Mouse (Mus musculus) embryo, embryonic 9.5 days (tissue): ENCODE measurements around the gene Bloc1s5.
"Not testable (repeated sequence)": the region's sequence is repeated elsewhere in the genome, so short reads cannot be mapped to it uniquely, and the experiment has no call there.

Experiments
- DNase-seq: peaks from one replicate; pipeline ENCODE4 v3.0.0-alpha.2; 2017; ENCODE audit errors: extremely low spot score

Gene Bloc1s5

DNA sequence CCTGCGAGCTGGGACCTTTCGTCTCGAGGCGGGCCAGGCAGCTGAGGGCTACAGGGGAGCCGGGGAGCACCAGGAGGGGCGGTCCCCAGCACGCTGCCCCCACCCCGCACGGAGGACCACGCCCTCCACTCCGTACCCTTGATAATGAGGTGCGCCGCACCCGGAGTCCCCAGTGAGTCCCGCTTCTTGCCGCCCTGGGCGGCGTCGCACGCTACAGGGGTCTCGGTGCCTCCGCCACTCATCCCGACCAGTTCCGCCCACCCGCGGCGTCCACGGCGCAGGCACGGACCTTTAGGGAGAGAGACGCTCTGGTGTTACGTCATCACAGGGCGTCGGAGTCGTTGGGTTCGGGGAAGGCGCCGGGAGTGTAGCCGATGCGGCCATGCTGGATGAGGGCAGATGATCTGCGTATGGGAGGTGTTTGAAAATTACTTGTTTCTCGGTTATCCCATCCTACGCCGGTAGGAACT is at the start of gene Bloc1s5:
Gene Bloc1s5 (minus strand): TSS at position 310 of the 470 bp plus-strand sequence.
- DNase-seq = peak; percentile 95

GRCm38 (mm10) chr13:38672336-38672735 is 37.4 kb upstream of the Bloc1s5 start:
- no peak for DNase-seq

DNA sequence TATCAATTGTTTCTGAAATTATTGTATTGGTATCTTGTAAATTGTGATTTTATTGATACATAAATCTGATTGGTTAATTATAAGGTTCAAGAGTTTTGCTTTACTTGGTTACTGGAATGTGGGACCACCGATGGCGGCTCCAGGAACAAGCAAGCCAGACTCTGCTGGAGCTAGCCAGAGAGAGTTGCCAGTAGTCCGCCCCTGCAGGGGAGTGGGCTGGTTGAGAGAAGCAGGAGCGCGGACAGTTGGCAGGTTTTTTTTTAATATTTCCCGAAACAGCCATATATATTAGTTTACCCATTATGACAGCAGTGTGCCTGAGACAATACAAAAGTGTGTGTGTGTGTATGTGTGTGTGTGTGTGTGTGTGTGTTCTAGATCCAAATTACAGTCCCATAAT is 36.5 kb upstream of the Bloc1s5 start:
- not testable (repeated sequence) for DNase-seq

GRCm38 (mm10) chr13:38670051-38670450 is 35.1 kb upstream of the Bloc1s5 start:
- DNase-seq = no peak

DNA sequence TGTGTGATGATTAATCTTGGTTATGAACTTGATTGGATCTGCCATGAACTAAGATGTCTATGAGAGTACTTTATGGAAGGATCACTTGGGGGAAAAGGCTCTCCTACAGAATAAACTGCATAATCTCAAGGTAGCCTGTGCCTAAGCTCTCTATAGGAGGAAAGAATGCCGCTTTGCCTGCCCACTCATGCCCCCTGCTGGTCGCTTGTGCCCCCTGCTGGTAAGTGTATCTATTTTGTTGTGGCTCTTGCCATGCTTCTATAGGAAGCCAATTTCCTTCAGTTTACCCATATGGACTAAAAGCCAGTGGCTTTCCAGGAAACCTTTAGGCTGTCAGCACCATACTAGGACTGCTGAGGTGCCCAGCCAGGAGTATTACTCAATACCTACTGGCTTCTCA is 33.6 kb upstream of the Bloc1s5 start:
- DNase-seq = peak; percentile 17

GRCm38 (mm10) chr13:38664753-38665152 is 29.8 kb upstream of the Bloc1s5 start:
- no peak for DNase-seq

GRCm38 (mm10) chr13:38659524-38660136 is 24.7 kb upstream of the Bloc1s5 start:
- no peak for DNase-seq

GRCm38 (mm10) chr13:38658528-38659280 is 23.8 kb upstream of the Bloc1s5 start, which contains the start of gene Eef1e1:
Gene Eef1e1, minus strand, starts transcription at chr13:38659058.
- DNase-seq = peak; percentile 95

DNA sequence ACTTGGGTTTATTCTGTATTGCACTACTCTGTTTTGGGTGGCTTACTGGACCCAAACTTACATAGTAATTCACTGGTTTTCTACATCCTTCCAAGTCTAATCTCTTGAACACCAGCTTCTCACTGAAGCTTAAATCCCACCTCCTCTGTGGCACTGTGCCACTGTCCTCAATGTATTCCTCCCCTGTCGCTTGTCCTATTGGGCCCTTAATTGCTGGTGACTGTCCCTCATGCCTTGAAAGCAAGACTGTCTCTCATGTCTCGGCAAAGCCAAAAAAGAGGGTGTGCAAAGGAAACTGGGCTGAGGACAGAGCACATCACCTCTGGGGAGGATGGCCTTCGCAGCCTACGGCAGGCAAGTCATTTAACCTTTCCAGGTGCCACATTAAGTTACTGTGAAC is 23.0 kb upstream of the Bloc1s5 start:
- no peak for DNase-seq

DNA sequence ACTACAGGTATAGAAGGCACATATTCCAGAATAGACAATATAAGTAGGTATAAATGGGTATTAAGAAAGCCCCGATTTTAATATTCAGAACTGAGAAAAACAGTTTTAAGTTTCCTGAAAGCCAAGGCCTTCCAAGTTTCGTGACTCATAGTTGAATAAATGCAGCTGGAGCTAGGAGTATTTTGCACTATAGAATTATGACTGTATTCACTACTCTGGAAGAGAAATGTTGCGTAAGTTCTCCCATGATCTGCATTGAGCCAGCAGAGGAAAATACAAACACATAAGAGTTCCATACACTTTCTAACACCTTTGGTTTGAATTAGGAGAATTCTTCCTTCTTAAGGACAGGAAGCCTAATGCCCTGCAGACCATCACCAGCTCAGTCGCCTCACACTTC is 15.4 kb upstream of the Bloc1s5 start:
- no peak for DNase-seq

- no peak for DNase-seq
Observed at GRCm38 (mm10) chr13:38649069-38649468, 14.2 kb upstream of the Bloc1s5 start.

GRCm38 (mm10) chr13:38641414-38641813 is 6.5 kb upstream of the Bloc1s5 start:
- no peak for DNase-seq

DNA sequence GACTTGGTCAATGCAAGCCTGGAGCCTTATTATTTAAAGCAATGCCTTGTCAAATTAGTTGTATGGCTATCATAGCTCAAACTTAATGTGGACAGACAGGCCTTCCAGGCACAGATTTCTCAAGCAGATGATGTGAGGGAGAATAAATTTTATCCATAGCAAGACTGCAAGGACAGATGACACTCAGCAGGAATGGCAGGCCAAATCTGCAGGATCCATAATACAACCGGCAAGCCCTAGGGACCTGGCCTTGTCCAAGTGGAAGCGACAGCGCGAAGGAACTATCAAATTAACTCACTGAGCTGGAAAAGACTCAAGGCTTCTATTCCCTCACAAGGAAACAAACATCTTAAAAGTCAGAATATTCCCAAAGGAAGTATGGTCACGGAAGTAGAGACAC is 6.1 kb upstream of the Bloc1s5 start:
- no peak for DNase-seq

DNA sequence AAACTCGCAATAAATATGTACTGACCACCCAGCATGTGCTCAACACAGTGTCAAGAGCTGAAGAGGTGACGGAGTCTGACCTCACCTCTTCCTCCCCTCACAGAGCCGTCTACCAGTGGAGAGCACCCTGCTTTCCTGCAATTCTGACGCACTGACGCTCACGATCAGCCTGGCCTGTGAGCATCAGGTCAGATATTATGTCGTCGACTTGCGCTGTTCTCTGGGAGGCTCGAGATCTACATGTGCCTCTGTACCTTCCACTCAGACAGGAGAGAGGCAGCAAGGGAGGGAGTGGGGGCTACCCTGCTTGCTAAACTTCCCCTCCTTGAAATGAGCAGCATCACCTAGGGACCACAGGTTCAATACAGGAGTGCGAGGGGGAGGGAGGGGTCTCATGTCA is 3.8 kb upstream of the Bloc1s5 start:
- DNase-seq = no peak

GRCm38 (mm10) chr13:38634256-38634799 is 581 bp downstream of the Bloc1s5 start:
- DNase-seq = no peak

DNA sequence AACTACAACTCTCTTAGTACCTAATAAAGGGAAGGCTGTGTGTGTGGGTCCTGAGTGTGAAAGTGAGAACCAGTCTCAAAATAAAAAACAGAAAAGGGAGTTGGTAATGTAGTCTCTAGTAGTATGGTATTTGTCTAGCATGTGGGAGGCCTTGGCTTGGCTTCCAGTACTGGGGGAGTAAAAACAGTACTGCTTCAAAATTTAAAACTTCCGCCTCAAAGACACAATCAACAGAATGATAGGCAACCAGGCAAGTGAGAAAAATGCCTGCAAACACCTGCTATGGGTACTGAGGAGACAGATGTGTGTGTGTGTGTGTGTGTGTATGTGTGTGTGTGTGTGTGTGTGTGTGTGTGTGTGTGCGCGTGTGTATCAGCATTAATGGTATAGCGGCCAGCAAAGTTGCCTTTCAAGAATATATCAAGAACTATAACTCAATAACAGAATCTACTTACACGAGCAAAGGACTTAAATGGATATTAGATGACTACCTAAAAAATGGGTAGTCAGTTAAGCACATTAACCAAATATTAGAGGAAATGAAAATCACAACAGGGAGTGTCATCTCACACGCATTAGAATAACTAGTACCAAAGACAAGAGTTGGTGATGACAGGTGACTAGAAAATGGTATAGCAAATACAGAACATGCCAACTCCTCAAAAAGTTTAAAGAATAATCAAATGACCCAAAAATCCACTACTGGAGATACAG is 1.5 kb downstream of the Bloc1s5 start:
- DNase-seq = no peak

- DNase-seq = no peak
Observed at GRCm38 (mm10) chr13:38632556-38632955, 2.4 kb downstream of the Bloc1s5 start.

- no peak for DNase-seq
Observed at GRCm38 (mm10) chr13:38626229-38626525, 8.7 kb downstream of the Bloc1s5 start.

GRCm38 (mm10) chr13:38625492-38626228 is 9.2 kb downstream of the Bloc1s5 start:
- DNase-seq = peak; percentile 19

GRCm38 (mm10) chr13:38624292-38624902 is 10.5 kb downstream of the Bloc1s5 start:
- DNase-seq = no peak

GRCm38 (mm10) chr13:38623296-38623695 is 11.6 kb downstream of the Bloc1s5 start:
- DNase-seq = no peak
